Mouse (Mus musculus) ZHBTc4 (cell line): Measurements from ENCODE around the gene Ppp1r2.
A peak's percentile ranks its signal among the peaks of the same experiment; 100 is the strongest.

ENCODE experiments used
- DNase-seq: peaks from one replicate; pipeline ENCODE4 v3.0.0-alpha.2; 2011; ENCODE audit warnings: low read depth, low spot score

Gene Ppp1r2

GRCm38 (mm10) chr16:31290751-31291365, 15.8 kb upstream of the Ppp1r2 start:
- no peak for DNase-seq

GRCm38 (mm10) chr16:31290281-31290680, 15.2 kb upstream of the Ppp1r2 start:
- DNase-seq = no peak

- no peak for DNase-seq
Observed at GRCm38 (mm10) chr16:31287712-31288111, 12.6 kb upstream of the Ppp1r2 start.

- DNase-seq = no peak
Observed at GRCm38 (mm10) chr16:31286801-31287488, 11.9 kb upstream of the Ppp1r2 start.

GRCm38 (mm10) chr16:31281981-31282380, 6.9 kb upstream of the Ppp1r2 start:
- DNase-seq = no peak

GRCm38 (mm10) chr16:31280176-31280575, 5.1 kb upstream of the Ppp1r2 start:
- no peak for DNase-seq

GRCm38 (mm10) chr16:31278581-31278980, 3.5 kb upstream of the Ppp1r2 start:
- DNase-seq = no peak

GRCm38 (mm10) chr16:31278081-31278480, 3.0 kb upstream of the Ppp1r2 start:
- no peak for DNase-seq

- no peak for DNase-seq
Observed at GRCm38 (mm10) chr16:31276962-31277361, 1.9 kb upstream of the Ppp1r2 start.

- peak; percentile 35 for DNase-seq
Observed at GRCm38 (mm10) chr16:31276539-31276938, 1.5 kb upstream of the Ppp1r2 start.

GRCm38 (mm10) chr16:31274084-31274483, 993 bp downstream of the Ppp1r2 start:
- DNase-seq = no peak

- DNase-seq = no peak
Observed at GRCm38 (mm10) chr16:31266692-31267091, 8.4 kb downstream of the Ppp1r2 start.

- peak; percentile 63 for DNase-seq
Observed at GRCm38 (mm10) chr16:31256151-31256550, 18.9 kb downstream of the Ppp1r2 start.

- no peak for DNase-seq
Observed at GRCm38 (mm10) chr16:31255685-31256084, 19.4 kb downstream of the Ppp1r2 start.

- no peak for DNase-seq
Observed at GRCm38 (mm10) chr16:31249401-31249800, 25.7 kb downstream of the Ppp1r2 start.

GRCm38 (mm10) chr16:31248717-31249116, 26.4 kb downstream of the Ppp1r2 start:
- DNase-seq = no peak

- no peak for DNase-seq
Observed at GRCm38 (mm10) chr16:31247442-31247841, 27.6 kb downstream of the Ppp1r2 start.

GRCm38 (mm10) chr16:31244053-31244452, 31.0 kb downstream of the Ppp1r2 start:
- DNase-seq = no peak

GRCm38 (mm10) chr16:31241433-31241832, 33.6 kb downstream of the Ppp1r2 start:
- DNase-seq = no peak

- DNase-seq = no peak
Observed at GRCm38 (mm10) chr16:31240569-31240968, 34.5 kb downstream of the Ppp1r2 start.

- no peak for DNase-seq
Observed at GRCm38 (mm10) chr16:31238281-31238680, 36.8 kb downstream of the Ppp1r2 start.

GRCm38 (mm10) chr16:31235457-31236310, 39.4 kb downstream of the Ppp1r2 start:
- DNase-seq = peak; percentile 26
